In the genomic region with DNA sequence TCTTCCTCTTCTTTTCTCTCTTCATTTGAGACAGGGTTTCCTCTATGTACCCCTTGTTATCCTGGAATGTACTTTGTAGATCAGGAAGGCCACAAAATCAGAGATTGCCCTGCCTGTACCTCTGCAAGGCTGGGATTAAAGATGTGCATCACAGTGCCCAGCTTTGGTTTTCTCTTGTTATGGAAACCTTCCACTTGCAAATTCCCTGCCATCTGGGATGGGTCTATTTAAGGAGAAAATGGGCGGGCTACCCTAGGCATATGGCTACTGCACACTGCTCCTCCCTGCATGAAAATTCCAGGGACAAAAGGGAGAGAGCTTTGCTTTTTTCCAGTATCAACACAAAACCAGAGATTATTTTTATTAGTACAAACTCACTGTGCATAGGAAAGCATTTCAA, we compare ENCODE assay signal across 11 mouse cellular contexts.
A peak's percentile ranks its signal among the peaks of the same experiment; 100 is the strongest.
DNase-seq lines count a peak whose midpoint lies in the region.
"Had no signal": no experiment of that assay in that cellular context is flagged by ENCODE, and none has a peak within 500 bp of the region (broad histone marks: within the 10 kb centered on the region; RNA-seq: fewer than 3 reads in every experiment).

No protein-coding gene starts in this region.

- DNase-seq in layer of hippocampus, adult 18-20 months (ENCODE audit: low spot score in 2 of 2): peak; percentile 36 to 58
- no peak for DNase-seq in layer of hippocampus, adult 9-10 months (ENCODE audit: low spot score)
- peak; percentile 79 for DNase-seq in cerebellum, adult 11-12 months
- DNase-seq in frontal cortex, postnatal 36 days (ENCODE audit: low spot score in 2 of 2): peak; percentile 19 to 61
- peak; percentile 2 for DNase-seq in right cerebral cortex, postnatal 4 days
- DNase-seq in ovary, adult 18-20 months (ENCODE audit: low spot score): no peak
- no peak for DNase-seq in kidney, adult 18-20 months
- DNase-seq: adrenal gland, adult 8-10 months; heart, adult 11 months; heart, postnatal 10 days; lung, adult 18-20 months had no signal

Comparison
In these comparisons a context has a peak if more than half of its experiments do, and no peak if none do; other contexts are left out.
1. DNase-seq: peak in layer of hippocampus, adult 18-20 months (2 of 2), cerebellum, adult 11-12 months (single experiment), frontal cortex, postnatal 36 days (2 of 2) and right cerebral cortex, postnatal 4 days (single experiment); none in layer of hippocampus, adult 9-10 months (single experiment), ovary, adult 18-20 months (single experiment) and kidney, adult 18-20 months (single experiment).